Mouse (Mus musculus) ES-Bruce4 (cell line): ENCODE measurements at regions not wholly inside any gene's neighbourhood (a gene's known extent, or its start where the extent isn't known, plus 50 kb on each side); places are given as distances from the start of the nearest gene placed in this dataset.

Experiments
- H3K27ac ChIP-seq: 2 replicates; pipeline ENCODE4 v1.5.1; 2012; ENCODE audit warnings: low read length, inconsistent platforms; ENCODE audit not compliant: insufficient read depth
- H3K27me3 ChIP-seq: 2 replicates; pipeline ENCODE4 v1.6.1; 2012; ENCODE audit warnings: mild to moderate bottlenecking, low read length, inconsistent platforms; ENCODE audit not compliant: control insufficient read depth, poor library complexity, insufficient read depth, severe bottlenecking
- H3K36me3 ChIP-seq: 2 replicates; pipeline ENCODE4 v1.6.1; 2012; ENCODE audit warnings: inconsistent platforms, mild to moderate bottlenecking, low read length, moderate library complexity; ENCODE audit not compliant: control insufficient read depth, poor library complexity, insufficient read depth, severe bottlenecking
- H3K4me1 ChIP-seq: one replicate; pipeline ENCODE4 v1.8.1; 2011; ENCODE audit warnings: low read length; ENCODE audit not compliant: control insufficient read depth, insufficient read depth
- H3K4me3 ChIP-seq: 2 replicates; pipeline ENCODE4 v1.5.1; 2011; ENCODE audit warnings: low read depth, mild to moderate bottlenecking, low read length
- H3K9ac ChIP-seq: 2 replicates; pipeline ENCODE4 v1.6.1; 2012; ENCODE audit warnings: low read depth, mild to moderate bottlenecking, inconsistent platforms; ENCODE audit not compliant: poor library complexity, severe bottlenecking
- H3K9me3 ChIP-seq: replicated peaks from 2 replicates; pipeline ENCODE4 v1.6.1; 2012; ENCODE audit warnings: mild to moderate bottlenecking, low read length, inconsistent platforms; ENCODE audit not compliant: control insufficient read depth, poor library complexity, insufficient read depth, severe bottlenecking
- CTCF ChIP-seq: IDR thresholded peaks from one replicate; pipeline ENCODE4 v1.8.1; 2011; ENCODE audit warnings: low read depth, low read length
- EP300 ChIP-seq: IDR thresholded peaks from 2 replicates; pipeline ENCODE4 v1.6.1; 2011; ENCODE audit warnings: low read depth, low read length; ENCODE audit not compliant: insufficient read depth
- POLR2A ChIP-seq: IDR thresholded peaks from one replicate; pipeline ENCODE4 v1.8.1; 2011; ENCODE audit warnings: low read length; ENCODE audit not compliant: insufficient read depth

DNA sequence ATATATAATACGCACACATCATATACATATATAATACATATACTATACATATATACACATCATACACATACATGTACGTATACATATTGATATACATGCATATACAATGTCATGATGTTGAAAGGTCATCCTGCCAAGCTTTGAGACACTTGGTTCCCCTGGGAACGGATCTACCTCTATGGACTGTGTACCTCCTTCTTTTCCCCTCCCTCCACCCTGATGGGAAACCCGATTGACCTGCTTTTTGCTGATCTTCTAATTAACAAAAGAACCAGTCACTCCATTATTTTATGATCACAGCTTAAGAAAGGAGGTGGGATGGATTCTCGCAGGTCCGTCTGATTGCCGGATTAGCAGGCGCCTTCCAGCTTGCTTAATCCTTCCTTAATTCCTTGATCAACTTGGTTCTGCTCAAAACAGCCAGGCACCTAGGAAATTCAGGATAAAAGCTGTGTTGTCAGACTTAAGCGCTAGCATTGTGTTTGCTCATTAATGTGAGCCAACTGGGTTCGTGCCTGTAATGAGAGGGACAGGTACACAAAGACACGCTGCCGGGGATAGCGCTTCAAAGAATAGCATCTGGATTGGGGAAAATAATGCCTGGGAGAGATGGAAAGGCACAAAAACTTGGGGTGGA is 189.3 kb upstream of the Lrfn2 start:
- Histone ChIP-seq H3K27ac (no peak overlapping the region), H3K4me1 (no peaks in the 10 kb centered on the region), H3K9ac (no peak overlapping the region), H3K27me3 (no peaks in the 10 kb centered on the region), H3K4me3 (no peak overlapping the region), H3K36me3 (no peaks in the 10 kb centered on the region), H3K9me3 (no peaks in the 10 kb centered on the region)
- TF ChIP-seq CTCF (no peak), POLR2A (no peak), EP300 (no peak)

DNA sequence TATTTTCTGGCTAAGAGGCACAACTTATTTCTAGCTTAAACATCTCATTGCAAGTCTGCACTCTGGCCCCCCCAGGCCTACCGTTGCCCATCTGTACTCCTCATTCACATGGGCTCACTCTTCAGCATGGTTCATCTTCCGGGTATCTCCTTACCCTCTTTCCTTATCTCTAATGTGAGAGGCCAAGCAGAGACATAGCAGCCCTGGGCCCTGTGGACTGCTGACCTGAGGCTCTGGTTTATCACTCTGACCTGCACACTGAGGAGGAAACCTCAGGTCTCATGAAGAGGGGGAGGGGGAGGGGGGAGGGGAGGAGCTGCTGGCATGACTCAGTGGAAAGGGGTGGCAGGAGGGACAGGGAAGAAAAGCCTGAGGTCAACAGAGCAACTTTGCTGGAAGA is 162.1 kb upstream of the Lrfn2 start:
- no peak overlapping the region for H3K27ac ChIP-seq
- no peak for TF ChIP-seq CTCF
- no peak for TF ChIP-seq EP300
- TF ChIP-seq POLR2A: no peak
- H3K9ac ChIP-seq: no peak overlapping the region
- no peak overlapping the region for H3K4me3 ChIP-seq
- no peaks in the 10 kb centered on the region; the same call in 1 of the 2 replicates for H3K27me3 ChIP-seq
- H3K9me3 ChIP-seq: no peaks in the 10 kb centered on the region
- no peaks in the 10 kb centered on the region for H3K4me1 ChIP-seq
- no peaks in the 10 kb centered on the region for H3K36me3 ChIP-seq

DNA sequence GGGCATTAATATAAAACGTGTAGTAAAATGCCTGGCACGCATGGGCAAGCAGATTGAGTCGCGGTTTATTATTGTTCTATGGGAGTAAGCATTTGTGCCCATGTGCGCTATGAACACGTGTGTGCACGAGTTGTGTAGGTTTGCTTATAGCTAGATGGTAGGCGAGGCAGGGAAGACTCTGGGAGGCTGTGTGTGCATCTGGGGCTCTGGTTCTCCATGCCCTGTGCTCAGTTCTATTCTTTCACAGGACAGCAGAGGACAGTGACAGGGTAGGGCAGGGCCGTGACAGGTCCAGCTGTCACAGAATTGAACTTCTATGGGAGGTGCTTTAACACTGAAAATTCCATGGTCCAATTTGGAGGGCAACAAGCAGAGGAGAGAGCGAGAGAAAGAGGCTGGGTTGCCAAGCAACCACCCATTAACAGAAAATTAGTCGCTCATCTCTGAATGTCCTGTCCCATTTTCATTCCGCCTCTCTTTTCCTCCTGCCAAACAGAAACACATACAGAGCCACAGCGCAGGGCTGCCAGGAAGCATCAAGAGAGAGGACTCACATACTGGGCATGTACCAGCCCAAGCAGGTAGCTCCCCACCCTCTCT is 160.4 kb upstream of the Lrfn2 start:
- H3K4me3 ChIP-seq: no peak overlapping the region
- TF ChIP-seq POLR2A (no peak), CTCF (no peak), EP300 (no peak)
- no peaks in the 10 kb centered on the region for H3K4me1 ChIP-seq
- no peaks in the 10 kb centered on the region for H3K9me3 ChIP-seq
- H3K36me3 ChIP-seq: no peaks in the 10 kb centered on the region
- no peak overlapping the region for H3K9ac ChIP-seq
- H3K27me3 ChIP-seq: no peaks in the 10 kb centered on the region
- no peak overlapping the region for H3K27ac ChIP-seq

DNA sequence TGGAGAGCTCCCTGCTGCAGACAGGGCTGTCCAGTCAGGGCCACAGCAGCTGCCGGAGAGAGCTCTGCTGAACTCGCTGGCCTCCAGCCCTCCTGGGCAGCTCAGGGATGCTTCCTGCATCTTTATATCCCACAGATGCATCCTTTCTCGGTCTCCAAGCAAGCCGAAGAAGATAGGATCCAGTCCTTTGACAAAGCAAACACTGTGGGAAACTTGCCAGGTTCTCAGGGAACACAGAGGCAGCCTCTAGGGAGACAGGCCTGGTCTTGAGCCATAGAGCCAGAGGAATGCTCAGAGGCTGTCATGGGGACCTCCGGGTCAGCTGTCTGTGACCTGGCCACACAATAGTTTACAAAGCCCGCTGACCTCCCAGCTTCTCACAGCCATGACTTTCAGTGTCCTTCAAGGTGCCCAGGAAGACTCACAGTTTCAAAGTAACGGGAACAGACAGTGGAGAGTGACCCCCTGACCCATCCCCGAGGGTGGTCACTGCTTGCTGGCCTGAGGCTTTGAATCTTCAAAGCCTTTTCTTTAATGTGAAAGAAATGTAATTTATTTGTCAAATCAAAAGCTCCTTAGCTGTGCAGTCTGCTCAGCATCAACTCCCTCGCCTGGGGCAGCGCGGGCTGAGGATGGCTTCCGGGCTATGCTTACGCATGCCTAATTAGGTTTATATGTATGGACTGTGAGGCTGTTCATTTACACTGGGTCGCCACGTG is 157.8 kb upstream of the Lrfn2 start:
- Histone ChIP-seq H3K27me3 (no peaks in the 10 kb centered on the region), H3K9me3 (no peaks in the 10 kb centered on the region), H3K36me3 (no peaks in the 10 kb centered on the region), H3K27ac (no peak overlapping the region), H3K4me3 (no peak overlapping the region), H3K9ac (no peak overlapping the region), H3K4me1 (no peaks in the 10 kb centered on the region)
- no peak for TF ChIP-seq POLR2A
- TF ChIP-seq EP300: no peak
- TF ChIP-seq CTCF: no peak

DNA sequence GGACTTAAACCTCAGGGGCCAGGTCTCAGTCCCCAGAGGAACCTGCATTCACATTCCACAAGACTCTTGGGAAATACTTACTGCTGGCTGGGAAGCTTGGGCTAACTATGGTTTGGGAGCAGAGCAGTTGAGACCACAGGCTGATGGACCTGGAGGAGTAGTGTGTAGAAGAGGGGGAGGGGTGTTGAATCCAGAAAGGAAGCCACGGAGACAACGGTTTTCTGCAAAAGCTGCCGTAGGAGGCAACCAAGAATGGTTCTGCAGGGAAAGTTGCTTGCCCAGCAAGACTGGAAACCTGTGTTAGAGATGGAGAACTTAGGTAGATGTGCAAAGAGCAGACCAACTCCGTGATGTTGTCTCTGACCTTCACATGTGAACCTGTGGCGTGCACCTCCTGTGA is 156.7 kb upstream of the Lrfn2 start:
- Histone ChIP-seq H3K4me3 (no peak overlapping the region), H3K27me3 (no peaks in the 10 kb centered on the region), H3K9ac (no peak overlapping the region), H3K27ac (no peak overlapping the region), H3K36me3 (no peaks in the 10 kb centered on the region), H3K9me3 (no peaks in the 10 kb centered on the region), H3K4me1 (no peaks in the 10 kb centered on the region)
- TF ChIP-seq EP300 (no peak), POLR2A (no peak), CTCF (no peak)

DNA sequence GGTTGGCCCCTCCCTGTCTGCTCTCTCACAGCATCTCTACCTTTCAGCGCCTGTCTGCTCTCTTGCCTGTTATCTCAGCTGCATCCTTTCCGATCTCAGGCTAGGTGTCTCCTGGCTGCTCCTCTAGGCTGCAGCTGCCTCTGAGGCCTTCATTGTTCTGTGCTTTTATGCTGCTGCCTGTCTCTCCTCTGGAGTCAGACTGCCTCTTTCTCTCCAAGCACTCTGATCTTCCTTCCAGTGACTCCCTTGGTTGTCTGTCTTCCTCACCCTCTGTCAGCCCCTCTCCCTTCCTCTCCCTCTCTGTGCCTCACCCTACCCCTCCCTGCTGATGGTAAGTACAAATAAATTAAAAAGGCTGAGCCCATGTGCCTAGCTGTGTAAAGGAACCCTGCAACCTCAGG is 155.7 kb upstream of the Lrfn2 start:
- Histone ChIP-seq H3K36me3 (no peaks in the 10 kb centered on the region), H3K4me3 (no peak overlapping the region), H3K9ac (no peak overlapping the region), H3K4me1 (no peaks in the 10 kb centered on the region), H3K27ac (no peak overlapping the region), H3K9me3 (no peaks in the 10 kb centered on the region), H3K27me3 (no peaks in the 10 kb centered on the region)
- no peak for TF ChIP-seq EP300
- no peak for TF ChIP-seq POLR2A
